Mouse (Mus musculus) hindbrain, embryonic 14.5 days (tissue): ENCODE data around the gene Rab14. TPM values are rescaled to one million over a fixed set of nuclear protein-coding genes. Genes with fewer than 3 reads are reported as not detected.

Source experiments
- ATAC-seq: fragments of 200-750 bp; cut with Nextera tagmentation; 2 replicates; pipeline ENCODE4 v1.8.0; 2017; ENCODE audit warnings: moderate number of reproducible peaks, mild to moderate bottlenecking, moderate TSS enrichment, moderate library complexity; ENCODE audit not compliant: low FRiP score
- DNase-seq: peaks from one replicate; pipeline ENCODE4 v3.0.0-alpha.2; 2015; ENCODE audit warnings: low spot score
- H3K27ac ChIP-seq: fragments of 300-500 bp; sonication (generic); 2 replicates; pipeline ENCODE4 v1.5.1; 2014; ENCODE audit warnings: mild to moderate bottlenecking, moderate library complexity
- H3K27me3 ChIP-seq: fragments of 300-500 bp; sonication (generic); 2 replicates; pipeline ENCODE4 v1.6.1; 2014; ENCODE audit warnings: mild to moderate bottlenecking, low read length, mixed read lengths; ENCODE audit not compliant: control insufficient read depth, insufficient read depth
- H3K36me3 ChIP-seq: fragments of 300-500 bp; sonication (generic); replicated peaks from 2 replicates; pipeline ENCODE4 v1.6.1; 2014; ENCODE audit not compliant: control insufficient read depth, insufficient read depth
- H3K4me1 ChIP-seq: fragments of 300-500 bp; sonication (generic); replicated peaks from 2 replicates; pipeline ENCODE4 v1.6.1; 2014; ENCODE audit warnings: antibody characterized with exemption, low read length, mixed read lengths; ENCODE audit not compliant: control insufficient read depth, insufficient read depth
- H3K4me2 ChIP-seq: fragments of 300-500 bp; sonication (generic); replicated peaks from 2 replicates; pipeline ENCODE4 v1.6.1; 2014; ENCODE audit warnings: mild to moderate bottlenecking, moderate library complexity
- H3K4me3 ChIP-seq: fragments of 300-500 bp; sonication (generic); replicated peaks from 2 replicates; pipeline ENCODE4 v1.5.1; 2014; ENCODE audit warnings: mild to moderate bottlenecking, low read length
- H3K9ac ChIP-seq: fragments of 300-500 bp; sonication (generic); 2 replicates; pipeline ENCODE4 v1.6.1; 2014
- H3K9me3 ChIP-seq: fragments of 300-500 bp; sonication (generic); 2 replicates; pipeline ENCODE4 v1.6.1; 2016; ENCODE audit warnings: low read length; ENCODE audit not compliant: control insufficient read depth
- WGBS: fragments of 180-500 bp; shearing (Covaris S2); extraction: QIAGEN DNeasy Blood & Tissue Kit; methylation state at CpG from one replicate; pipeline ENCODE4 v1.1.7; 2014; 5-methylcytosine and 5-hydroxymethylcytosine counted together
- polyA plus RNA-seq: library from polyadenylated mRNA; unstranded; fragments of >200 nt; fragmentation: Nextera tagmentation; extraction: Ambion mirVana; gene quantifications from 2 replicates; pipeline ENCODE4 v1.2.1, GENCODE M21; 2014

The Rab14 gene
- 359 and 375 TPM in 2 replicates for polyA plus RNA-seq

DNA sequence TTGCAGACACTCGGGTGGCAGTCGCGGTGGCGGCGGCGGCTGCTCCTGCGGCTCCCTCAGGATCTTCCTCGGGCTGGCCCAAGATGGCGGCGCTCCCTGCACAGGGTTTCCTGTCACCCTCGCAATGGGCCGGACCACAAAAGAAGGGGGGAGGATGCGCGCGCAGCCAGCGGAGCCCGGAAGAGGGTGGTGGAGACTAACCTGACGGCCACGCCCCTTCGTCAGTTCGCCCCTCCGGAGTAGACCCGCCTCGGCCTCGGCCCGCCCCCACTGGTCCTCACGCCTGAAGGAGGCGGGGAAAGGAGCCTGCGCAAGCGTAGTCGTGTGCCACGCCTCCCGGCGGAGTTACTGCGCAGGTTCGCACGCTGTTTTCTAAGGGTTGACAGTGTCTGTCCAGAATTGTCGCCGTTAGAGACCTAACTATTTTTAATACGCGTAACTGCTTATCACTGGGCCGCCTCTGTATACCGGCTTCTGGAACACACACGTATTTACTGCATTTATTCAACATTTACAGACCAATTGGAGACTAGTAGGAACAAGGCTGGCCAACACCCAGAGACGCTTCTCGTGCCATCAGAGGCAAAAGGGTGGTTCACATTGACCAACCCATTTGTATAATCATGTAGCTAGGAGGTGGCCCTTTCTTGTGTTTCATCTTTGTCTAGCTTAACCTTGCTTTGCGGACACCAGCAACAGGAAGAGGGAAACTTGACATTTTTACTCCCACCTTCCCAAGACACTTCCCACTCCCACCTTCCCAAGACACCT lies at the start of gene Rab14:
TSS of gene Rab14 (minus strand) at position 223 of the 771 bp plus-strand sequence.
- Histone ChIP-seq H3K36me3 (no peaks in the 10 kb centered on the region; the same call in 1 of the 2 replicates), H3K9me3 (no peaks in the 10 kb centered on the region), H3K4me2 (peak within 1 kb of the TSS; percentile 87), H3K9ac (peak within 1 kb of the TSS; percentile 99), H3K4me1 (peaks cover 25% of the 10 kb centered on the region), H3K27ac (peak within 1 kb of the TSS; percentile 99), H3K4me3 (peak within 1 kb of the TSS; percentile 100), H3K27me3 (no peaks in the 10 kb centered on the region)
- peak; percentile 99 for DNase-seq
- WGBS: under 1% methylated on average over 47 of the region's 47 CpGs
- ATAC-seq: peak; percentile 97

GRCm38 (mm10) chr2:35247763-35248162 lies 46.8 kb upstream of the Rab14 start:
- Histone ChIP-seq H3K9me3 (peaks cover 3% of the 10 kb centered on the region; the same call in 1 of the 2 replicates), H3K27ac (no peak overlapping the region), H3K4me1 (no peaks in the 10 kb centered on the region), H3K27me3 (no peaks in the 10 kb centered on the region), H3K4me3 (no peak overlapping the region), H3K4me2 (no peak overlapping the region), H3K9ac (no peak overlapping the region), H3K36me3 (no peaks in the 10 kb centered on the region)
- DNase-seq (no peak), ATAC-seq (no peak)
- WGBS: 78% methylated on average over 5 of the region's 5 CpGs

DNA sequence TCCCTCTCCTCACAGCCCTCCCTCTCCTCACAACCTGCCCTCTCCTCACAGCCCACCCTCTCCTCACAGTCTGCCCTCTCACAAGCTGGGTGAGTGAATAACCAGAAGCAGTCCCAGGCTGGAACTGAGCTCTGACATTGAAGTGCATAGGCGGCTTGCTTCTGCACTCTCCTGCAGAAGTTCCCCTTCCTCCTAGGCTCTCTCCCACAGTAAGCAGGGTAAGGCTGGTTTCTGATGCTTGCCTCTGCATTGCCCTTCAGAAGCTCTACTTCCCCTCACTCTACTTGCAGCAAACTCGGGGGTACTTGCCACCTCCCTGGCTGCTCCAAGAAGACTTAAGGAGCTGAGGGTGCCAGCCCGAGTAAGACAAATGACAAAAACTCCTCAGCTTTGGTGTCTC lies 43.3 kb upstream of the Rab14 start:
- Histone ChIP-seq H3K27me3 (no peaks in the 10 kb centered on the region), H3K36me3 (no peaks in the 10 kb centered on the region), H3K9ac (no peak overlapping the region), H3K4me3 (no peak overlapping the region), H3K27ac (no peak overlapping the region), H3K9me3 (peaks cover 4% of the 10 kb centered on the region; the same call in 1 of the 2 replicates), H3K4me1 (no peaks in the 10 kb centered on the region), H3K4me2 (no peak overlapping the region)
- ATAC-seq (no peak), DNase-seq (no peak)
- 57% methylated on average over 3 of the region's 3 CpGs for WGBS

DNA sequence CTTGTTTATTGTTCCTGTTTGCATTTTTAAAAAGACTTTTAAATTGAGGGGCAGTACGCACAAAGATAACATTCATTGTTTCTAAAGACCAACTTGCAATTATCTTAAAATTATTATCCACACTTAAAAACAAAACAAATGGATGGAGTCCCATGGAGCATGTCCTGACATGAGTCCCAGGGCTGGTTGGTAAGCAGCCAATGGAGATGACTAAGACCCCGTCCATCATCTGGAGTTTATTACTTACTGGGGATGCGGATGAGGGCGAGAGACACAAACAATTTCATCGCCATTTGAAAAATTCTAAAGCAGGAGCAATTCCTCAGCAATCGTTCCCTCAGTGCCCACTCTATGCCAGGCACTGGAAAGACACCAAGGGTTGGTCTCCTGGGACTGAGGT lies 34.1 kb upstream of the Rab14 start:
- H3K27ac ChIP-seq: no peak overlapping the region
- no peaks in the 10 kb centered on the region; the same call in 1 of the 2 replicates for H3K4me1 ChIP-seq
- H3K4me2 ChIP-seq: no peak overlapping the region
- ATAC-seq (no peak), DNase-seq (no peak)
- no peak overlapping the region for H3K4me3 ChIP-seq
- H3K36me3 ChIP-seq: no peaks in the 10 kb centered on the region
- H3K27me3 ChIP-seq: no peaks in the 10 kb centered on the region
- WGBS: 65% methylated on average over 6 of the region's 6 CpGs
- H3K9ac ChIP-seq: no peak overlapping the region
- no peaks in the 10 kb centered on the region for H3K9me3 ChIP-seq

DNA sequence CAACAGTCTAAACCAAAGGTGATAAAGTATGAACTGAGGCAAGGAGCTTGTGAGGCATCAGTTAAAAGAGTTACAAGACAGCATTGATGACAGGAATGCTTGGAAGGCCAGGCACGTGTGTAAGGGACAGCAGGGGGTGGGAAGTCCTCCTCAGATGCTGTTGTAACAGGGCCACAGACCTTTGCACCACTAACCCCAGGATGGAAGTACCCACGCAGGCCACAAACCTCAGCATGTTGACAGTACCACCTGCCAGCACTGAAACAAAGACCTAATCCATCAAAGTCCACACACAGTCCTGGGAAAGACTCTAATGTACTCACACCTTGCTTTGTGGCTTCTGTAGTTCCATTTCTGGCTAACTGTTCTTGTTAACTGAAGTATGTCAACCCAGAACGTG lies 33.0 kb upstream of the Rab14 start:
- H3K9me3 ChIP-seq: no peaks in the 10 kb centered on the region
- no peak for ATAC-seq
- DNase-seq: no peak
- no peaks in the 10 kb centered on the region for H3K27me3 ChIP-seq
- WGBS: 26% methylated on average over 3 of the region's 3 CpGs
- H3K9ac ChIP-seq: no peak overlapping the region
- no peaks in the 10 kb centered on the region; the same call in 1 of the 2 replicates for H3K4me1 ChIP-seq
- no peak overlapping the region for H3K27ac ChIP-seq
- H3K36me3 ChIP-seq: no peaks in the 10 kb centered on the region
- H3K4me2 ChIP-seq: no peak overlapping the region
- H3K4me3 ChIP-seq: no peak overlapping the region

DNA sequence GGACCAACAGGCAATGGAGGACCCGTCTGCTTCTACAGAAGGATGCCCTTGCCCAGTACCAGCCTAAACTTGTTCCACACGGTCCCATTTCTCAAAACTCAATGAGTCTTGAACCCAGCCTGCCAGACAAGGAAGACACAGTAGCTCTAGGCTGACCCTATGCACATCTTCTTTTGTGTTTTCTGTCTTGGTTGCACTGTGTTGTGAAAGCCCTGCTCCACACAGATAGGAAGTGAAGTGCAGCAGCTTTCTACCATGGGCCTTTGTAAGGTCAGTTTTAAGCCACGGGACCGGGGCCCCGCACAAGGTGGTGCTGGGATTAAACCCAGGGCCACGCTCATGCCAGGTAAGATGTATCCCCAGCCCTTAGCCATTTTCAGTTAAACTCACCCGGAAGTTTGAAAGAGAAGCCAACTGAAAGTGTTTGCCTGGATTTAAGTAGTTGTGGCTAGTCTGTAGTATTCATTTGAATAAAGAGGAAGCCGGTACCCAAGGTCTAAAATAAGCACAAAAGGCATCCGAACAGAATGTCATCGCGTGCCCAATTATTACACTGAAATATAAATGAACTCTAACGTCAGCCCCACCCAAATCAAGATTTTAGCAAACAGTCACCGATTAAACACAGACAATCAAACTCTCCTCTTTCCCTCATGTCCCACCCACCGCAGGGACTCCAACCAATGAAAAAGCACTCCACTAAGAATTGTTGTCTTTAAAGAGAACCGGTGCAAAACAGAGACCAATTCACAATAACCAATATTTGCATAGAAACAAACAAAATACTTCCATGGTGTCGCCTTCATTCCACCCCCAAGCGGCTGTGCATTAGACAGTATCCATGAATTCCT lies 31.9 kb upstream of the Rab14 start:
- 72% methylated on average over 17 of the region's 17 CpGs for WGBS
- no peak overlapping the region for H3K4me2 ChIP-seq
- no peaks in the 10 kb centered on the region for H3K9me3 ChIP-seq
- no peaks in the 10 kb centered on the region for H3K36me3 ChIP-seq
- ATAC-seq (no peak), DNase-seq (no peak)
- no peak overlapping the region for H3K4me3 ChIP-seq
- no peaks in the 10 kb centered on the region for H3K27me3 ChIP-seq
- H3K4me1 ChIP-seq: no peaks in the 10 kb centered on the region; the same call in 1 of the 2 replicates
- H3K27ac ChIP-seq: no peak overlapping the region
- no peak overlapping the region for H3K9ac ChIP-seq

DNA sequence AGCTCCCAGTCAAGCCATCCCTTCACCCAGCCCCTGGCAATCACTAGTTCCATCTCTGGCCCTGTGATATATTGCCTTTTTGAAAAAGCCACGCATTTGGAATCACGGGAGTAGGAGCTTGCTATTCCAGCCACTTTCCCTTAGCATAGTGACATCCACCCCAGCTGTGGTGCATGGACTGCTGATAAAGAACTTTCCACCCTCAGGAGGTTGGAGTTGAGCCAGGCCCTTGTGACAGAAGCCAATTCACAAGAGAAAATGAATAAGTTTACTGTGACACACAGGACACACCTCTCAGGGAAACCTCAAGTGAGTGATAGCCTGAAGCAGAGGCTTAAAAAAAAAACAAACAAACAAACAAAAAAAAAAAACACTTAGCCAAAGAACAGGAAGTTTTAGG lies 31.0 kb upstream of the Rab14 start:
- Histone ChIP-seq H3K27me3 (no peaks in the 10 kb centered on the region), H3K4me2 (no peak overlapping the region), H3K4me1 (no peaks in the 10 kb centered on the region; the same call in 1 of the 2 replicates), H3K9me3 (no peaks in the 10 kb centered on the region), H3K4me3 (no peak overlapping the region), H3K36me3 (no peaks in the 10 kb centered on the region), H3K9ac (no peak overlapping the region), H3K27ac (no peak overlapping the region)
- ATAC-seq (no peak), DNase-seq (no peak)
- 45% methylated on average over 2 of the region's 2 CpGs for WGBS

GRCm38 (mm10) chr2:35230215-35230614 lies 29.3 kb upstream of the Rab14 start:
- H3K4me3 ChIP-seq: no peak overlapping the region
- no peak overlapping the region for H3K27ac ChIP-seq
- WGBS: 35% methylated on average over 8 of the region's 8 CpGs
- H3K9ac ChIP-seq: no peak overlapping the region
- no peaks in the 10 kb centered on the region for H3K36me3 ChIP-seq
- DNase-seq (no peak), ATAC-seq (no peak)
- H3K4me1 ChIP-seq: no peaks in the 10 kb centered on the region; the same call in 1 of the 2 replicates
- no peak overlapping the region for H3K4me2 ChIP-seq
- no peaks in the 10 kb centered on the region for H3K27me3 ChIP-seq
- H3K9me3 ChIP-seq: no peaks in the 10 kb centered on the region

DNA sequence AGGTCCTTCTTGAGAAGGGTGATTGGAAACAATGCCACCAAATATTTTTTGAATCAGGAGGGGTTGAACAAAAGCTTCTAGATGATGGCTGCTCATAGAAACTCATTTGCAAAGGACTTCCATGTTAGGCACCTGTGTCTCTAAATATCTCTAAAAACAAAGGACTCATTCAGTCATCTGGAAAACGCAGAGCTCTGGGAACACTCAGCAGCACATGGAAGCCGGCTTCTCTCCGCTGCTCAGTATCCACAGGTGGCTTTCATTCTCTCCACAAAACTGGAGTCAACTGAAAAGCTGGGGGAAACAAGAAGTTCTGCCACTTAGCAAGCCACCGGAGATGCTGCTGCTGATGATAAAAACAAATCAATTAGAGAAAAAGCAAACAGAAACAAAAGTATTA lies 27.2 kb upstream of the Rab14 start:
- no peak for ATAC-seq
- H3K4me2 ChIP-seq: no peak overlapping the region
- DNase-seq: no peak
- H3K9ac ChIP-seq: no peak overlapping the region
- H3K36me3 ChIP-seq: no peaks in the 10 kb centered on the region
- no peaks in the 10 kb centered on the region for H3K27me3 ChIP-seq
- no peak overlapping the region for H3K4me3 ChIP-seq
- 54% methylated on average over 4 of the region's 4 CpGs for WGBS
- H3K27ac ChIP-seq: no peak overlapping the region
- no peaks in the 10 kb centered on the region for H3K9me3 ChIP-seq
- no peaks in the 10 kb centered on the region for H3K4me1 ChIP-seq
